Mouse (Mus musculus) ES-Bruce4 (cell line): ENCODE data around the gene Mogat1. TPM values are rescaled to one million over a fixed set of nuclear protein-coding genes. Genes with fewer than 3 reads are reported as not detected.
"Not testable (repeated sequence)": the region's sequence is repeated elsewhere in the genome, so short reads cannot be mapped to it uniquely, and the experiment has no call there.

Experiments
- H3K27ac ChIP-seq: 2 replicates; pipeline ENCODE4 v1.5.1; 2012; ENCODE audit warnings: low read length, inconsistent platforms; ENCODE audit not compliant: insufficient read depth
- H3K27me3 ChIP-seq: 2 replicates; pipeline ENCODE4 v1.6.1; 2012; ENCODE audit warnings: mild to moderate bottlenecking, low read length, inconsistent platforms; ENCODE audit not compliant: control insufficient read depth, poor library complexity, insufficient read depth, severe bottlenecking
- H3K36me3 ChIP-seq: 2 replicates; pipeline ENCODE4 v1.6.1; 2012; ENCODE audit warnings: inconsistent platforms, mild to moderate bottlenecking, low read length, moderate library complexity; ENCODE audit not compliant: control insufficient read depth, poor library complexity, insufficient read depth, severe bottlenecking
- H3K4me1 ChIP-seq: one replicate; pipeline ENCODE4 v1.8.1; 2011; ENCODE audit warnings: low read length; ENCODE audit not compliant: control insufficient read depth, insufficient read depth
- H3K4me3 ChIP-seq: 2 replicates; pipeline ENCODE4 v1.5.1; 2011; ENCODE audit warnings: low read depth, mild to moderate bottlenecking, low read length
- H3K9ac ChIP-seq: 2 replicates; pipeline ENCODE4 v1.6.1; 2012; ENCODE audit warnings: low read depth, mild to moderate bottlenecking, inconsistent platforms; ENCODE audit not compliant: poor library complexity, severe bottlenecking
- H3K9me3 ChIP-seq: replicated peaks from 2 replicates; pipeline ENCODE4 v1.6.1; 2012; ENCODE audit warnings: mild to moderate bottlenecking, low read length, inconsistent platforms; ENCODE audit not compliant: control insufficient read depth, poor library complexity, insufficient read depth, severe bottlenecking
- CTCF ChIP-seq: IDR thresholded peaks from one replicate; pipeline ENCODE4 v1.8.1; 2011; ENCODE audit warnings: low read depth, low read length
- EP300 ChIP-seq: IDR thresholded peaks from 2 replicates; pipeline ENCODE4 v1.6.1; 2011; ENCODE audit warnings: low read depth, low read length; ENCODE audit not compliant: insufficient read depth
- POLR2A ChIP-seq: IDR thresholded peaks from one replicate; pipeline ENCODE4 v1.8.1; 2011; ENCODE audit warnings: low read length; ENCODE audit not compliant: insufficient read depth
- polyA plus RNA-seq: library from polyadenylated mRNA; stranded (reverse); fragments of >200 nt; gene quantifications from 2 replicates; pipeline ENCODE4 v1.2.4, GENCODE M21; 2011; ENCODE audit warnings: low read depth; ENCODE audit not compliant: missing spikeins, insufficient read depth, insufficient read length

Mogat1 gene
- polyA plus RNA-seq, 1 experiment: not detected

- no peaks in the 10 kb centered on the region for H3K27me3 ChIP-seq
These were observed 20.6 kb upstream of the Mogat1 start for GRCm38 (mm10) chr1:78490143-78490542.

GRCm38 (mm10) chr1:78501036-78501435 lies 9.8 kb upstream of the Mogat1 start:
- Histone ChIP-seq H3K9ac (no peak overlapping the region), H3K4me1 (no peaks in the 10 kb centered on the region), H3K9me3 (peaks cover 24% of the 10 kb centered on the region), H3K36me3 (no peaks in the 10 kb centered on the region), H3K4me3 (no peak overlapping the region), H3K27me3 (no peaks in the 10 kb centered on the region), H3K27ac (no peak overlapping the region)
- no peak for TF ChIP-seq CTCF
- no peak for TF ChIP-seq EP300
- TF ChIP-seq POLR2A: no peak

More at GRCm38 (mm10) chr1:78490143-78490542, 20.6 kb upstream of the Mogat1 start:
- TF ChIP-seq POLR2A (no peak), EP300 (no peak)
- H3K36me3 ChIP-seq: peaks cover 5% of the 10 kb centered on the region
- H3K4me1 ChIP-seq: peaks cover 5% of the 10 kb centered on the region
- no peaks in the 10 kb centered on the region for H3K9me3 ChIP-seq
- H3K4me3 ChIP-seq: no peak overlapping the region
- H3K27ac ChIP-seq: no peak overlapping the region
- peak overlapping the region; percentile 76; the same call in 1 of the 2 replicates for H3K9ac ChIP-seq

GRCm38 (mm10) chr1:78501856-78502255 lies 8.9 kb upstream of the Mogat1 start:
- H3K27me3 ChIP-seq, H3K4me3 ChIP-seq, H3K9ac ChIP-seq, H3K4me1 ChIP-seq, H3K36me3 ChIP-seq, H3K27ac ChIP-seq: not testable (repeated sequence)
- H3K9me3 ChIP-seq: peaks cover 24% of the 10 kb centered on the region

- Histone ChIP-seq H3K27me3 (no peaks in the 10 kb centered on the region), H3K4me3 (no peak overlapping the region), H3K9me3 (peaks cover 24% of the 10 kb centered on the region), H3K27ac (no peak overlapping the region), H3K9ac (no peak overlapping the region), H3K36me3 (no peaks in the 10 kb centered on the region), H3K4me1 (no peaks in the 10 kb centered on the region)
- TF ChIP-seq CTCF: no peak
- no peak for TF ChIP-seq POLR2A
- TF ChIP-seq EP300: no peak
These were observed 8.3 kb upstream of the Mogat1 start for GRCm38 (mm10) chr1:78502527-78502926.

- Histone ChIP-seq H3K4me1 (no peaks in the 10 kb centered on the region), H3K27ac (no peak overlapping the region), H3K27me3 (peaks cover 3% of the 10 kb centered on the region; the same call in 1 of the 2 replicates), H3K36me3 (no peaks in the 10 kb centered on the region), H3K9me3 (peaks cover 24% of the 10 kb centered on the region), H3K9ac (no peak overlapping the region), H3K4me3 (no peak overlapping the region)
- no peak for TF ChIP-seq CTCF
- no peak for TF ChIP-seq EP300
- TF ChIP-seq POLR2A: no peak
These were observed 3.7 kb upstream of the Mogat1 start for GRCm38 (mm10) chr1:78507137-78507536.

GRCm38 (mm10) chr1:78511621-78512160 lies 900 bp downstream of the Mogat1 start, which contains the start of gene BC035947:
TSS of gene BC035947 (minus strand) at chr1:78512158.
- peak within 1 kb of the TSS; percentile 56 for H3K9ac ChIP-seq
- no peak within 1 kb of the TSS for H3K27ac ChIP-seq

More at GRCm38 (mm10) chr1:78511621-78512160, 900 bp downstream of the Mogat1 start, which contains the start of gene BC035947:
- Histone ChIP-seq H3K36me3 (no peaks in the 10 kb centered on the region), H3K9me3 (no peaks in the 10 kb centered on the region), H3K27me3 (peaks cover 3% of the 10 kb centered on the region; the same call in 1 of the 2 replicates), H3K4me3 (peak within 1 kb of the TSS; percentile 71), H3K4me1 (no peaks in the 10 kb centered on the region)
- TF ChIP-seq POLR2A: no peak
- TF ChIP-seq CTCF: no peak
- no peak for TF ChIP-seq EP300
